Mouse (Mus musculus) lung, adult 2 months (tissue): ENCODE measurements at regions not wholly inside any gene's neighbourhood (a gene's known extent, or its start where the extent isn't known, plus 50 kb on each side); places are given as distances from the start of the nearest gene placed in this dataset.
A peak's percentile ranks its signal among the peaks of the same experiment; 100 is the strongest.

Experiments used
- CTCF ChIP-seq: fragments of 200-500 bp; IDR thresholded peaks from 2 replicates; pipeline ENCODE4 v1.5.1; 2011; ENCODE audit warnings: mild to moderate bottlenecking, low read length, control low read depth; ENCODE audit not compliant: insufficient read depth
- POLR2A ChIP-seq: fragments of 200-500 bp; IDR thresholded peaks from 2 replicates; pipeline ENCODE4 v1.6.1; 2011; ENCODE audit warnings: low read depth, mild to moderate bottlenecking, control low read depth, low read length, borderline replicate concordance; ENCODE audit errors: extremely low read depth

DNA sequence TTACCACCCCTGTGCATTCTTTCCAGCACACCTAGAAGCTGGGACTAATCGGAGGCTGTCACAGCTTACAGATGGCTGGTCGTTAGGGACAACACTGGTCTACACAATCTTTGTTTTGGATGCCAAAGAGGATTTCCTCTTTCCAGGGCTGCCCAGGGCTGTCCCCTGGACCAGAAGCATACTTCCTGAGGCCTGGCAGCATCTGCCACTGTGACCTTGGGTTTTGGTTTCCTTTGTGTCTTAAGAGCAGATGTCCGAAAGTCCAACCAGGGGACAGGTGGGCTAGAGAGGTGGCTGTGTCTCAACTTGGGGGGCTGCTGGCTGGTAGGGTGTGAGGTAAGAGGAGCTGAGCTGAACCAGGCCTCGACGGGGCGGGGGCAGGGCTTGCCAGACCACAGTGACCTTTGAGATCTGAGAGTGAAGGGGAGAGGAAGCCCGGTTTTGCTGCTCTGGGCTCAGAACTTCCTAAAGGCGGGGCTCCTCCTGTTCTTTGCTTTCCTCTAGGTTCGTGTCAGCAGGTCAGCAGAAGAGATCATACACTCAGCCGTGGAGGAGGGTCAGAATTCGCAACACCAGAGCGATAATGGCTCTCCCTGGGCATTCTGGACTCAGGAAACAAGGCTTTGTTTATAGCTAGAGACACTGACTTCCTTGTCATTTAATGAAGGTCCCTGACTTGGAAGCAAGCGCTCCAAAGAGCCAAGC is 64.2 kb upstream of the Elk3 start:
- TF ChIP-seq CTCF = no peak
- TF ChIP-seq POLR2A = 0 out of 2 replicates have a peak, but pooled peaks have one; percentile 31
